Mouse (Mus musculus): ENCODE data around the gene Tbcel.

Tbcel gene

DNA sequence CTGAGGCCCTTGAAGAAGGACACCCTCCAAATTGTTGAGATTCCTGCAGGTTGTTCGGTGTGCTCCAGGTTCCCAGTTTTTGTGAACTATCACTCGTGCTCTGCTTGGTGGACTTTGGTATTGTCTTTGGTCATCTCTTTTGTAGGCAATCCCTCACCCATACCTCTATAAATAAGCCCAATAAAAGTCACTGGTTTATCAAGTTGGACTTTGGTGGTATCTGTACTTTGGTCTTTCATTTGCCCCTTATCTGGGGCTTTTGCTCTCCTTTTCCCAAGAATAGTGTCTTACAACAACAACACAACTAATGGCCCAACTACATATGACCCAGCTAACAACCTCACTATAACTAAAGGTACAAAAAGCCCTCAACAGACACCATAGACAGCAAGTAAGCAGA is 66.4 kb downstream of the Tbcel start:
- DNase-seq (ENCODE audit: low spot score) = no peak

DNA sequence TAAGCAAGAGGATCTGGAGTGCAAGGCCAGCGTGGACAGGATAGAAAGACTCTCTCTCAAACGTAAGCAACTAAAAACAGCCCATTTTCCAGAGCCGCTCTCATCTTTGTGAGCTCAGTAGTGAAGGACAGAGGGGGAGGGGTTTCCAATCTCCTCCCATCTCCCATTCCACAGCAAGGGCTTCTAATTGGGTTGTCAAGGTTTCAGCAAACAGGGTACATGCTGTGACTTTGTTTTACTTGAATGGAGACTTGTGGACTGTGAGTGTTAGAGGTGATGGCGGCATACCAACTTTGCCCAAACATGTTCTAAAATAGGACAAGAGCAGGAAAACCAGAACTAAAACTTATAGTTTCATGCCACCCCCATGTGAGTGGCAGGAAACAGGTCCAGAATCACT is 68.2 kb downstream of the Tbcel start:
- no peak for DNase-seq (ENCODE audit: low spot score)

DNA sequence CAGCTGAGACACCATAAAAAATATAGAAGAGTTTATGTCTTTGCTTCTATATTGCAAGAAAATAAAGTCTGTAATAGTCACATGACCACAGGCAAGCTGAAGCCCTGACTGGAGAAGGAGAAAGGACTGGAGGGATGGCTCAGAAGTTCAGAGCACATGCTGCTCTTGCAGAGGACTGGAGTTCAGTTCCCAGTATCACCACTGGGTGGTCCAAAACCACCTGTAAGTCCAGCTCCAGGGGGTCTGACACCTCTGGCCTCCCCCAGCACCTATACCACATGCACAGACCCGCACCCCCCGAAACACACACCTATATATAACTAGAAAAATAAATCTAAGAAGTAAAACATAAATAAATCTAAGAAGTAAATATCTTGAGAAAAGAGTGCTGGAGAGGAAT is 75.5 kb downstream of the Tbcel start:
- no peak for DNase-seq (ENCODE audit: low spot score)

DNA sequence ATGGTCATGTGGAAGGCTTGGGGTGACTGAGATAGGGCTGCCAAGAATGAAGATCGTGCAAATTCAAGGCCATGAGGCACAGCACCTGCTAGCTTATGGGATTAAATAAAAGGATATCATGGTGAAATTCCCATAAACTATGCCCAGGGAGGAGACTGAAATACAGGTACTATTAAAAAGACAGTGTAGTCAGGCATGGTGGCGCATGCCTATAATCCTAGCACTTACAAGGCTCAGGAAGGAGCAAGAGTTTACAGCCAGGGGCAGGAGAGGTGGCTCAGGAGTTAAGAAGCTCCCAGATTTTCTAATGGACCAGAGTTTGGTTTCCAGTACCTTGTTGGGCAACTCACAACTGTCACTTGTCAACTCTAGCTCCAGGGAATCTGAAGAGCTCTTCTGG is 76.0 kb downstream of the Tbcel start:
- DNase-seq (ENCODE audit: low spot score) = no peak

DNA sequence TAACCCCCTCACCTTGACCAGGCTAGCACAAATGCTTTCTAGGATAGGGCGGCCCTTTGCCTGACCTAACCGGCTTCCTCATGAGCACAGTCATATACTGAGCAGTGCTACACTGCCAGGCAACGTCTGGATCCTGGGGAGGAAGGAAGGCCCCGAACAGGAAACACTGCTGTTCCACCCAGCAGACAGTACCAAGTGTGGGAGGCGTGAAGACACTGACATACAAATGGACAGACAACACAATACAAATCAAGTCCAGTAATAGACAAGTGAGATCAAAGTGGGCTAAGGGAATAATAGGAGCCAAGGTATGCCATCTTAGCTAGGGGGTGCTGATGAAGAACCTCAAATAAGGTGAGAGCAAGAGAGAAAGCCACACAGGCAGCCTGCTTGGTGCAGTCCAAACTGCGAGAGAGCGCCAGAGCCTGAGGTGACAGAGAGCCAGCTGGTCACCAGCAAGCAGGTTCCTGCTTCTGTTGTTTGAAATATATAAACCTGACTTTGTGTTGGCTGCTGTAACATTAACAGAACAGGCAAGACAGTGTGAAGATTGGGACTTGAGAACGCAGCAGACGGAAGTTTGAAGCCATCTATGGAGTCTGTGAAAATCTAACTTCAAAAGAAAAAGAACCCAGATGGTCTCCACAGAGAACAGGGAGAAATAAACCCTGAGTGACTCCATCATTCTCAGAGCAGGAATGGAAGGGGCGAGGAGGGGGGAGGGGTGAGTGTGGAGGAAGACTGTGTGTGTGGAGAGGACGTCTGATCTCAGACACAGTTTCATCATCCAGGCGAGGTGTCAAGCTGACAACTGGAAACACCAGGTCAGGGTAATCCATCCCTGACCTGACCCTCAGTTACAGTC is 79.3 kb downstream of the Tbcel start:
- peak; percentile 45 for DNase-seq (ENCODE audit: low spot score)

DNA sequence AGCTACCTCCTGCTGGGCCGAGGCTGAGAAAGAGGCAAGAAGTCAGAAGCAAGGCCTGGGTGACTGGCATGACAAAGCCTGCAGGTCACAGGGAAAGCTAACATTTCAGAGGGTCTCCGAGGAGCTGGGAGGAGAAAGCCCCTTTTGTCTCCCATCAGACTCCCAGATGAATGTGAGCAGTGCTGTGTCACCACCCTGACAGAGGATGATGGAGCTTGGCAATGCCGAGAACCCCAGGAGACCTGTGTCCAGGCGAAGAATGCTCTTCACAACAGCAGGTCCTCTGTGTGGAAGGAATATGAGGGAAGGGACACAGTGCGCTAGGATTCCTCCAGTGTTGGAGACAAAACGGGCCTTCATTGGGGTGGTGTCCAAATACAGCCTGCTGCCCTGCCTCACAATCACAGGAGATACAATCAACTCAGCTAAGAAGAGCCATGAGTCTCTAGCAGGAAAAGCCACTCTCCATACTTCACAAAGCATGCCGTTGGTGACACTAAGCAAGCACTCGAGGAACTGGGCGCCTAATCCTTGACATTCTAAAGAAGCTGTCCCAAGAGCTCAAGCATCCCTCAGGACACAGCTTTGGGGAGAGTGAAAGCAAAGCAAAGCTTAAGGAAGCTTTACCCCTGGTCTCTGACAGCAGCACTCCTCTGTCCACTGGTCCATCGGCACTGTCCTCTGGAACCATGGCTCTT is 80.8 kb downstream of the Tbcel start:
- peak; percentile 32 for DNase-seq (ENCODE audit: low spot score)

DNA sequence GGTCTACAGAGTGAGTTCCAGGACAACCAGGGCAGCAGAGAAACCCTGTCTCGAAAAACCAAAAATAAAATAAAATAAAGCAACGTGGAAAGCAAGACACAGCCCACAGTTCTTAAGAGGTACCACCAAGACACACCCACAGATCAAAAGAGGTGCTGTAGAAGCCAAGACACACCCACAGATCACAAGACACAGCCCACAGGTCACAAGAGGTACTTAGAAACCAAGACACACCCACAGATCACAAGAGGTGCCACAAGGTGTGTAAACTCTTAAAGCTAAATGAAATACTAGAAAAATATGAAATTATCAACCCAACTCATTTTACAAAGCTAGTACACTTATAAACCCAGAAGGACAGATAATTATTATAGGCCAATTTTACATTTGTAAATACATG is 84.0 kb downstream of the Tbcel start:
- DNase-seq (ENCODE audit: low spot score) = peak; percentile 79

DNA sequence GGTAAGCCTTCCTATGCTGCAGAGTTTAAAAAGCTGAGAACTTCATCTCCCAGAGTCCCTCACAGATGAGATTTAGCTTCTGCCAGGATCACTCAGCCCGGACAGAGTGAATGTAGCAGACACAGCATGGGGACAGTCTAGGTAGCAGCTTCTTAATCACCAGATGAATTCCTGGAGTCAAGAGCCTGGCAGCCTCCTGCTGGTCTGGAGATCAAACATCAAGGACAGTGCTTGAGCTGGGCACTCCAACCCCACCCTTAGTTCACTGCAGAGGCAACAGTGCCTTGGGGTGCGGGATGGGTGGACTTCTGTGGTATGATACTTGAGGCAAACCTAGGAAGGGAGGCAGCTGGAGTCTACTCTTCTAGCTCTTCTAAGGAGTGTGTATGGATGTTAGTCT is 87.9 kb downstream of the Tbcel start:
- no peak for DNase-seq (ENCODE audit: low spot score)

DNA sequence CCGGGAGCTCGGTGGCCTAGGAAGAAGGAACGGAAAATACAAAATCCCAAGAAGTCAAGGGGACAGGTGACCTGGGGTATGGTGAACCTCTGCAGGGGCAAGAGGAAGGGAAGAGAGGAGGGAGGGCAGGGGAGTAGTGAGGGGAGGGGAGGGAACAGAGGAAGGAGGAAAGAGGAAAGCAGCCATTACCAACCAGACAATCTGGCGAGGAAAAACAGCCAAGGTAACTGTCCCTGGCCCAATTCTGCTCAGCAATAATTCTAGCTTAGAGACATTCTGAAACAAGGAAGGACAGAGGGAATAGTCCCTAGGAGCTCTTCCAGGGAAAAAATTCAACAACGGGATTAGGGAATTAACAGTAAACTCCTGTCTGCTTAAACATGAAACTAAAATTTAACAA is 88.8 kb downstream of the Tbcel start:
- DNase-seq (ENCODE audit: low spot score) = no peak

DNA sequence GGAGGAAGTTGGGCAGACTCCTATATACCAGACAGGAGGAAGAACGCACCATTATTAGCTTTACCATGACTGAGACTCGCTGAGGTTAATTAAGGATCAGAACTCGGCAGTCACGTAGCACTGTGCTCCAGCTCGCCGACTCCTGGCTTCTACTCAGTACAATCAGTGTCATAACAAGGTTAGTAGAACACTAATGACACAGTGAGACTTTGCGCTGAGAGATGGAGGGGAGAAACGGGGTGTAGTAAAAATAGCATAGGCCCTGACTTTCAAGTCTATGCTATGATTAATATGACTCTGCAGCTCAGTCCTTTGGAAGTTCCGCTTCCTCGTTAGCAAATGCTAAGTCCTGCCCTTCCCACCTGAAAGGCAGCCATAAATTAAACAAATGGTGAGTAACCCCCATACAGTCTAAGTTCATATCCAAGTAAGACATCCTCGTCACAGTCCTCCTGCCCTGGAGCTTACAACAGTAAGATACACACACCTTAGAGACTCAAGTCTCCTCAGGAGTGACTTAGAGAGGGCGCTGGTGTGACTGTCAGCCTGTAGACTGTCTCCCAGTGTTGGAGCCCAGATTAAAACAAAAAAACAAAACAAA is 90.2 kb downstream of the Tbcel start:
- no peak for DNase-seq (ENCODE audit: low spot score)

DNA sequence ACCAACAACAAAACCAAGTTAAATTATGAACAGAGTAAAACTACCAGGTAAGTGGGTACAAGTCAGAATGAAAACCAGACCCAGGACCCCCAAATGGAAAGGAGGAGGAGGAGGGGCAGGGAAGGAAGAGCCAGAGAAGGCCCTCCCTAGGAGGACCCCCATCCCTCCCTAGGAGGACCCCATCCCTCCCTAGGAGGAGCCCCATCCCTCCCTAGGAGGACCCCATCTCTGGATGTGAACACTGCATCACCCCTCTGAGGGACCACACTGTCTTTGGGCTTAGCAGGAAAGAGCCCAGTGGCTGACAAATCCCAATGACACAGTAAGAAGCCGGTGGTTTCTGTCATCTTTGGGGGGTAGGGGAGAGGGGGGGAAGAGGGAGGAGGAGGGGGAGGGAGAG is 92.4 kb downstream of the Tbcel start:
- DNase-seq (ENCODE audit: low spot score) = no peak

DNA sequence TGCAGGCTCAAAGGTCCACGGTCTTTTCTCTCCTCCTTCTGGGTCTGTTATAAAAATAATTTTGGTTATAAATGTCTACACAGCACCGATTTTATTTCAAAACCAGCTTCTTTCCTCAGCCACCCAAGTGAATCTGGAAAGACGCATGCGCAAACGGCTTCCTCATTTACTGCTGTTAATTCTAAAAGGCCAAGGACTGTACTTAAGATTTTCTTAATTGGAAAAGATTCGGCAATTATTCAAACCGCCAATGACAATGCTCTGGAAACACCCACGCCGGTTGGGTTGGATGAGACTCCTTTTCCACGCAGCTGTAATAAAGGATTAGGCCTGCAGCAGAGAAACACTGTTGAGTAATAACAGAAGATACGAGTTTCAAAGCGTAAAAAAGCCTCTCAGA is 94.3 kb downstream of the Tbcel start:
- no peak for DNase-seq (ENCODE audit: low spot score)

DNA sequence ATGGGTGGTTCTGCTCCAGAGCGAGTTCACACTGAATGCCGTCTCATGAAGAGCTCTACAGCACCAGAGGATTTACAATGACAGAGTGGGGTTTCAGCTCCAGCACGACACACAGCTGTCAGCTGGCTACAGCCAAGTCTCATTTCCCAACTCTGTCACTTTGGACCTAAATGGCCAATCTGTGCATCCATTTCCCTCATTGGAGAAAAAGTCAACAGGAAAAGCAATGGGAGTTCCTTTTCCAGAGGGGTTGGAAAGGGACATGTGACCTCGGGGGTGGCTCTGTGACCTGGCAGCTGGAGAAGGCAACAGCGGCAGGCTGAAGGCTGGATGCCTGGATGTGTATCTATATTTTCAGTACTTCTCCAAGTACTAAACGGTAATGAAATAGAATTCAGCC is 96.3 kb downstream of the Tbcel start:
- DNase-seq (ENCODE audit: low spot score) = no peak

DNA sequence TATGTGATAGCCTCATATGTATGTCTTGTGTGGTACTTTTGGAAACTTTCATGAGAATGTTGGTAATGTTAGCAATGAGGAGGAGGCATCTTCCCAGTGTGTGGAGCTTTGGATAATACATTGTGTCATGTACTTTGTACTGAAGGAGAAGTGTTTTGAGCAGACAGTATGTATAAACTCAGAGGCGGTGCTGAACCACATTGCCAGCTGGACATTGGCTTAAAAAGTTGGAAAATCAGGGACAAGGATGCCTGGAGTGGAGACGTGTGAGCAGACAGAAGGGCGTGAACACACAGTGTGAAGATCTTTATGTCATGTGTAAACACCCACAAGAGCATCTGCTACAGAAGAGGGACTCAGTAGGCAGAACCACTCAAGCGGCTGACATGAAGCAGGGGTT is 101.9 kb downstream of the Tbcel start:
- no peak for DNase-seq (ENCODE audit: low spot score)

DNA sequence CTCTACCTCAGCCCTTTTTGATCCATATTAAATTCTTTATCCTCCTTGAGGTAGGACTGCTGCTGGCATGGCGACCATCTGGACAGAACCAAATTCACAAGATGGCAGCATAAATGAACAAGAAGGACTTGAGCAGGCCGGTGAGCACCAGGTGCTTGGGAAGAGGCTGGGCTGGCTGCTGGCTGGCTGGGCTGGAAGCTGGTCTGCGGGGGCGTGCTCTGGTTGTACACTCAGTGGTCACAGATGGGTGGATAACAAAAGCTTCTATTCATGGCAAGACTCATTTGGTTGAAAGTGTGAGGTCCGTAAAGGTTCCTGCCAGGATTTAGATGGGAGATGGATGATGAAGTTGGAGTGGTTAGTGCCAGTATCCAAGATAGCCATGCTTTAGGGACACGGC is 106.1 kb downstream of the Tbcel start:
- DNase-seq (ENCODE audit: low spot score) = no peak

DNA sequence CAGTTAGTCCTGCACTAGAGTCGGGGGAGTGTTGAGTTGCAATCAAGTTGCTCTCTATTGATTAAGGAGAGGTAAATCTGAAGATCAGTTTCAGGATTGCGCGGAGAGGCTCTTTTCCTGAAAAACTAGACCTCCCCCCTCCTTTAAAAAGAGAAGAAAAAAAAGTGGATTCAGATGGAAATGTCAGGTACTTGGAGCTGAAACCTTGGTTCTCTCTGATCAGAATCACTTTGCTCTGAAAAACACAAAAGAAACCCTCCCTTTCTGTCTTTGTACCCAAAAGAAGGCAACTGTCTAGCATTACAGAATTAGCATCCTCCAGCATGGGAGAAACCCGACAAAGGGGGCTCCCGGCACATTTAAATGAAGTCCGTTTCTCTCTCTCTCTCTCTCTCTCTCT is 107.8 kb downstream of the Tbcel start, which contains the start of gene Tecta:
Tecta (minus strand) TSS at position 101 of the 400 bp plus-strand sequence.
- DNase-seq (ENCODE audit: low spot score) = no peak

DNA sequence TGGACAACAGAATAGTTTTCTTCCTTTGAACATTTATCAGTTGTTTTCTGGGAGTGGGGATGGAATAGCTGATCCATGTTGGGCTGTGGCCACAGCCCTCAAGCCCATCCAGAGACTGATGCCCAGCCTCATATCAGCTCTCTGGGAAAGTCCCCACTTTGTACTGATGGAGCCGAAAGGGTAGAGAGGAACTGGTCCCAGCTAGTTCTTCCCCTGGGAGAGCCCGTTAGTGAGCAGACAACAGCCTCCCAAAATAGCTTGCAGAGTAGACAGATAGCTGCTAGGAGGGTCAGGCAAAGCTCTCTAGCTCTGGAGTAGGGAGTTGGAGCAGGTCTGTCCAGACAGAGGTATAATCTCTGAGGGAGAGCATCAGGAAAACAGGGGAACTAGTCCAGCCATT is 111.5 kb downstream of the Tbcel start:
- no peak for DNase-seq (ENCODE audit: low spot score)

DNA sequence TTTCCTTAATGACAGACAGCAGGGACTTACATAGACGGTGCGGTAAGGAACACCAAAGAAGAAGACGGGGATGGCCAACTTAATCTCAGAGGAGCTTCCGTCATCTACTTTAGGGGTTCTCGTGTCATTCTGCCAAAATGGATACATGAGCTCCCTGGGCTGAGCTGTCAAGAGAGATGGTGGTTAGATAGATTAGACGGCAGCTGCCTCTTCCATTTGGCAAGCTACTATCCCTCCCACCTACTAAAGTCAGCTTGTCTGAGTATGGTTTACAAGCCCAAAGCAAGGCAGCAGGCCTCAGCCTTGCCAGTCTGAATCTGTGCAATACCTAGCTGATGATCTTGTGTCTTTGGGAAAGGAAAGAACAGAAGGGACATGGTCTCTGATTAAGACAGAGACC is 112.7 kb downstream of the Tbcel start:
- DNase-seq (ENCODE audit: low spot score) = no peak

DNA sequence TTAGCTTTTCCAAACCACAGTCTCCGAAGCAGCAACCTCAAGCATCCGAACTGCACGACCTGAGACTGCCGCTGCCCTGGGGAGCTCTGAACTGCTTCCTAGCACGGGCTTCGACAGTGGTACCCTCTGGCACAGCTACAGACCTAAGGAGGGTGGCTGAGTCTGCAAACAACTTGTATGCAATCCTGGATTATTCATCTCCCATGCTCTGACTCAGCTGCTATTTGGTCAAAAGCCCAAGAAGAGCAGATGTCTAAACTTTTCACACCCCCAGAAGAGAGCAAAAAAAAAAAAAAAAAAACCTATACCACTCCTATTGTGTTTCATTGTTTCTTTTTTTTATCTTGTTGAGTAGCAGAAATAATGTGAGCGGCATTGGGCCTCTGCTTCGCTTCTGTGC is 113.3 kb downstream of the Tbcel start:
- DNase-seq (ENCODE audit: low spot score) = no peak

DNA sequence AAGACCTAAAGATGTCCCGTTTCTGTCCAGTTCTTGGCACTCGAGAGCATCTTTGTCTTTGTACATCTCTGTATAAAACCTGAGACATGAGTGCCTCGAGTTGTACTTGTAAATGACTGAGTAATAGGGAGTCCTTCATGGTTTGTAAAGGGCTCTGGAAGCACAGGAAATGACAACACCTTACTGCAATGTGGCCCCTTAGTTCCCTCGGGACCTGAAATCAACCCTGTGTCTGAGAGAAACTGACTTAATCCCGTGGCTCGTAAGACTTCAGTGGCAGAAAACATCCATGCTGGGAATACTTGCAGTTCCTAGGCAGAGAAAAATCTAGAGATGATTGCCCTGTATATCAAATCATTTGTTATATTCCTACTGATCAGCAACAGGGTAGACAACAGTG is 114.7 kb downstream of the Tbcel start:
- DNase-seq (ENCODE audit: low spot score) = no peak

DNA sequence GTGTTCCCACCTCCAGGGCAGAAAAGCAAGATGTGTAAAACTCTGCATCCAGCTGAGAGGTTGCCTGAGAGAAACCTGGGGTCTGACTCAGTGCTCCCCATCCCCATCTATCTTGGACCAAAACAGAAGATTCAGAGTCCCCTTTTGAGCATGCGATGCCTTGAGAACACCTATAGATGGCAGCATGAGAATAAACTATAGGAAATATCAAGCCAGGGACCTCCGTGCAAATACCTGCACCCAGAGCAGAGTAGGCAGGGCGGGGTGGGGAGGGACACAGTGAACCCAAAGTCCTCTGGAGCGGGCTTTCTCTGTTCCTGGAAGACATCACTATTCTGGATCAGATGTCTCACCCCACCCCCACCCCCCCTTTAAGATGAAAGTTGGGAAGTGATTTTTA is 119.1 kb downstream of the Tbcel start:
- peak; percentile 12 for DNase-seq (ENCODE audit: low spot score)

DNA sequence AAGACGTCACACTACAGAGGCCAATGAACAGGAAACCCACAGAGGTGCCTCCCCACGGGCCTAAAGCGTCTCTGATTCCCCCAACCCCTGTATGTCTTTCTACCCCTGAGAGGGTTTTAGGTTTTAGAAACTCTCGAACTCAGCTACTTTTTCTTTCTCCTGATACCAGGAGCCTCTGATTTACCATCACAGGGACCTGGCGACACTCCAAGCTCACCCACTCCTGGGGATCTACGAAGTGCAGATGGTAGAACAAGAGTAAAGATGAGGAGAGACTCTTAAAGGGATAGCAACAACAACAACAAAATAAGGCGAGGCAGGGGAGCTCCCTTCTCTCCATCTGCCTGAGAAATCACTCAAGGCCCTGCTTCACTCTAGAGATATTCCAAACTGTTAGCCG is 120.6 kb downstream of the Tbcel start:
- no peak for DNase-seq (ENCODE audit: low spot score)

DNA sequence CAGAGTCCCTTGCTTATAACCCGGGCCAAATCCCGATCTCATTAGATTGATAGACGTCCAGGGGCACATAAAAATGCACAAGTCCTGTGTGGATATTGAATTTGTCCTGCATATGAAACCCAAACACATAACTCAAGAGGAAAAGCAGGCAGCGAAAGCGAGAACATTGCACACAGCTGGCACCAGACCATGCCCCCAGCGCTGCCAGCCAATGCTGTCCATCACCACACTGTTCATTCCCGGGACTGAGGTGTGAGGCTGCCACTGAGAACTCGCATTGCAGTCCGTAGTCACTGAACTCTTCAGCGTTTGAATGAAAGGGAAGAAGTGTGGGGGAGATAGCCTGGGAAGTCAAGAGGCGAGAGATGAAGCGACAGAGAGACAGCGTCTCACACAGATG is 122.0 kb downstream of the Tbcel start:
- no peak for DNase-seq (ENCODE audit: low spot score)
